Mouse (Mus musculus) hindbrain, embryonic 10.5 days (tissue): Measurements from ENCODE around the gene Bap1. TPM values are rescaled to one million over a fixed set of nuclear protein-coding genes. Genes with fewer than 3 reads are reported as not detected.

Source experiments
- DNase-seq: peaks from one replicate; pipeline ENCODE4 v3.0.0-alpha.2; 2017; ENCODE audit warnings: low spot score
- H3K27ac ChIP-seq: fragments of 300-500 bp; sonication (generic); 2 replicates; pipeline ENCODE4 v1.5.1; 2016; ENCODE audit warnings: mild to moderate bottlenecking, moderate library complexity
- H3K27me3 ChIP-seq: fragments of 300-500 bp; sonication (generic); 2 replicates; pipeline ENCODE4 v1.6.1; 2016; ENCODE audit warnings: mild to moderate bottlenecking; ENCODE audit not compliant: poor library complexity, insufficient read depth, severe bottlenecking
- H3K36me3 ChIP-seq: fragments of 300-500 bp; sonication (generic); 2 replicates; pipeline ENCODE4 v1.6.1; 2016; ENCODE audit warnings: mild to moderate bottlenecking, moderate library complexity
- H3K4me1 ChIP-seq: fragments of 300-500 bp; sonication (generic); replicated peaks from 2 replicates; pipeline ENCODE4 v1.6.1; 2016; ENCODE audit warnings: mild to moderate bottlenecking
- H3K4me3 ChIP-seq: fragments of 300-500 bp; sonication (generic); 2 replicates; pipeline ENCODE4 v1.5.1; 2016; ENCODE audit warnings: mild to moderate bottlenecking, moderate library complexity
- H3K9me3 ChIP-seq: fragments of 300-500 bp; sonication (generic); 2 replicates; pipeline ENCODE4 v1.6.1; 2016; ENCODE audit warnings: mild to moderate bottlenecking, moderate library complexity
- WGBS: fragments of 180-500 bp; shearing (Covaris S2); methylation state at CpG from one replicate; pipeline ENCODE4 v1.1.7; 2016; 5-methylcytosine and 5-hydroxymethylcytosine counted together
- polyA plus RNA-seq: library from polyadenylated mRNA; unstranded; fragments of >200 nt; fragmentation: Nextera tagmentation; extraction: Ambion mirVana; gene quantifications from 2 replicates; pipeline ENCODE4 v1.2.1, GENCODE M21; 2016

Bap1 gene
- 121 and 137 TPM in 2 replicates for polyA plus RNA-seq

- H3K4me3 ChIP-seq, result peak within 1 kb of the TSS; percentile 78
- H3K27ac ChIP-seq, result peak within 1 kb of the TSS; percentile 97
- no peaks in the 10 kb centered on the region for H3K27me3 ChIP-seq
- peaks cover 19% of the 10 kb centered on the region for H3K4me1 ChIP-seq
- DNase-seq, result peak; percentile 97
- H3K9me3 ChIP-seq, result no peaks in the 10 kb centered on the region
- peaks cover 37% of the 10 kb centered on the region for H3K36me3 ChIP-seq
- WGBS, result under 1% methylated on average over 75 of the region's 75 CpGs
Measured at GRCm38 (mm10) chr14:31251084-31251604, at the start of gene Bap1, which contains the start of gene Phf7. TSS of gene Bap1 (plus strand) at chr14:31251450. TSS of gene Phf7 (minus strand) at chr14:31251317.

- Histone ChIP-seq H3K9me3 (no peaks in the 10 kb centered on the region), H3K4me3 (peak overlapping the region; percentile 89), H3K36me3 (peaks cover 56% of the 10 kb centered on the region), H3K4me1 (peaks cover 29% of the 10 kb centered on the region), H3K27me3 (peaks cover 5% of the 10 kb centered on the region; the same call in 1 of the 2 replicates), H3K27ac (peak overlapping the region; percentile 98)
- WGBS, result 87% methylated on average over 4 of the region's 4 CpGs
- no peak for DNase-seq
Measured at GRCm38 (mm10) chr14:31204844-31205243, 46.4 kb upstream of the Bap1 start.

- no peak for DNase-seq
- H3K36me3 ChIP-seq, result peaks cover 52% of the 10 kb centered on the region
- peaks cover 5% of the 10 kb centered on the region; the same call in 1 of the 2 replicates for H3K27me3 ChIP-seq
Measured at GRCm38 (mm10) chr14:31205244-31205561, 46.0 kb upstream of the Bap1 start.

GRCm38 (mm10) chr14:31205562-31206467, 45.4 kb upstream of the Bap1 start:
- WGBS, result 2% methylated on average over 39 of the region's 39 CpGs
- Histone ChIP-seq H3K4me1 (peaks cover 29% of the 10 kb centered on the region), H3K4me3 (peak overlapping the region; percentile 89), H3K36me3 (peaks cover 46% of the 10 kb centered on the region), H3K9me3 (no peaks in the 10 kb centered on the region), H3K27ac (peak overlapping the region; percentile 98), H3K27me3 (peaks cover 5% of the 10 kb centered on the region; the same call in 1 of the 2 replicates)
- DNase-seq, result peak; percentile 68

More at GRCm38 (mm10) chr14:31205244-31205561, 46.0 kb upstream of the Bap1 start:
- H3K27ac ChIP-seq, result peak overlapping the region; percentile 98
- H3K4me1 ChIP-seq, result peaks cover 29% of the 10 kb centered on the region
- H3K9me3 ChIP-seq, result no peaks in the 10 kb centered on the region
- H3K4me3 ChIP-seq, result peak overlapping the region; percentile 89
- 40% methylated on average over 8 of the region's 8 CpGs for WGBS

GRCm38 (mm10) chr14:31206472-31206981, 44.7 kb upstream of the Bap1 start:
- peaks cover 39% of the 10 kb centered on the region for H3K36me3 ChIP-seq
- H3K27ac ChIP-seq, result peak overlapping the region; percentile 98
- peaks cover 29% of the 10 kb centered on the region for H3K4me1 ChIP-seq
- DNase-seq, result peak; percentile 93
- H3K9me3 ChIP-seq, result no peaks in the 10 kb centered on the region
- peak overlapping the region; percentile 89 for H3K4me3 ChIP-seq
- 0% methylated on average over 48 of the region's 48 CpGs for WGBS
- peaks cover 5% of the 10 kb centered on the region; the same call in 1 of the 2 replicates for H3K27me3 ChIP-seq

GRCm38 (mm10) chr14:31207070-31207830, 44.0 kb upstream of the Bap1 start:
- Histone ChIP-seq H3K9me3 (no peaks in the 10 kb centered on the region), H3K27me3 (peaks cover 5% of the 10 kb centered on the region; the same call in 1 of the 2 replicates), H3K36me3 (peaks cover 32% of the 10 kb centered on the region), H3K4me3 (peak overlapping the region; percentile 89), H3K4me1 (peaks cover 29% of the 10 kb centered on the region), H3K27ac (peak overlapping the region; percentile 98)
- 82% methylated on average over 13 of the region's 13 CpGs for WGBS
- DNase-seq, result no peak

GRCm38 (mm10) chr14:31208084-31208483, 43.2 kb upstream of the Bap1 start, which contains the start of gene Tnnc1:
TSS of gene Tnnc1 (plus strand) at chr14:31208312.
- Histone ChIP-seq H3K4me3 (peak within 1 kb of the TSS; percentile 89), H3K36me3 (peaks cover 23% of the 10 kb centered on the region), H3K27me3 (peaks cover 5% of the 10 kb centered on the region; the same call in 1 of the 2 replicates), H3K4me1 (peaks cover 31% of the 10 kb centered on the region), H3K9me3 (no peaks in the 10 kb centered on the region), H3K27ac (peak within 1 kb of the TSS; percentile 98)
- no peak for DNase-seq
- WGBS, result 84% methylated on average over 2 of the region's 2 CpGs

- H3K9me3 ChIP-seq, result no peaks in the 10 kb centered on the region
- WGBS, result 73% methylated on average over 4 of the region's 4 CpGs
- no peak for DNase-seq
- no peak overlapping the region for H3K27ac ChIP-seq
- peaks cover 13% of the 10 kb centered on the region for H3K36me3 ChIP-seq
- H3K27me3 ChIP-seq, result peaks cover 5% of the 10 kb centered on the region; the same call in 1 of the 2 replicates
- peaks cover 28% of the 10 kb centered on the region for H3K4me1 ChIP-seq
- no peak overlapping the region for H3K4me3 ChIP-seq
Measured at GRCm38 (mm10) chr14:31209133-31209557, 42.1 kb upstream of the Bap1 start.

- DNase-seq, result no peak
- Histone ChIP-seq H3K9me3 (no peaks in the 10 kb centered on the region), H3K36me3 (no peaks in the 10 kb centered on the region), H3K4me1 (peaks cover 29% of the 10 kb centered on the region), H3K27ac (no peak overlapping the region), H3K27me3 (peaks cover 10% of the 10 kb centered on the region; the same call in 1 of the 2 replicates), H3K4me3 (no peak overlapping the region)
- 88% methylated on average over 6 of the region's 6 CpGs for WGBS
Measured at GRCm38 (mm10) chr14:31211854-31212253, 39.4 kb upstream of the Bap1 start.

GRCm38 (mm10) chr14:31212499-31212898, 38.8 kb upstream of the Bap1 start:
- no peak for DNase-seq
- Histone ChIP-seq H3K4me3 (no peak overlapping the region), H3K27me3 (peaks cover 10% of the 10 kb centered on the region; the same call in 1 of the 2 replicates), H3K4me1 (peaks cover 29% of the 10 kb centered on the region), H3K9me3 (no peaks in the 10 kb centered on the region), H3K36me3 (no peaks in the 10 kb centered on the region), H3K27ac (no peak overlapping the region)
- WGBS, result 86% methylated on average over 3 of the region's 3 CpGs

GRCm38 (mm10) chr14:31213868-31214267, 37.4 kb upstream of the Bap1 start:
- no peak overlapping the region for H3K4me3 ChIP-seq
- no peak for DNase-seq
- H3K9me3 ChIP-seq, result no peaks in the 10 kb centered on the region
- H3K27me3 ChIP-seq, result peaks cover 5% of the 10 kb centered on the region; the same call in 1 of the 2 replicates
- H3K27ac ChIP-seq, result no peak overlapping the region
- no peaks in the 10 kb centered on the region for H3K36me3 ChIP-seq
- WGBS, result 71% methylated on average over 8 of the region's 8 CpGs
- peaks cover 39% of the 10 kb centered on the region for H3K4me1 ChIP-seq

GRCm38 (mm10) chr14:31214684-31215083, 36.6 kb upstream of the Bap1 start:
- Histone ChIP-seq H3K27ac (no peak overlapping the region), H3K27me3 (peaks cover 5% of the 10 kb centered on the region; the same call in 1 of the 2 replicates), H3K4me3 (no peak overlapping the region), H3K9me3 (no peaks in the 10 kb centered on the region), H3K4me1 (peaks cover 43% of the 10 kb centered on the region), H3K36me3 (no peaks in the 10 kb centered on the region)
- no peak for DNase-seq
- 88% methylated on average over 3 of the region's 3 CpGs for WGBS
